Mouse (Mus musculus): ENCODE data around the gene Cldn16.
"Not testable (repeated sequence)": the region's sequence is repeated elsewhere in the genome, so short reads cannot be mapped to it uniquely, and the experiment has no call there.

Cldn16 gene

DNA sequence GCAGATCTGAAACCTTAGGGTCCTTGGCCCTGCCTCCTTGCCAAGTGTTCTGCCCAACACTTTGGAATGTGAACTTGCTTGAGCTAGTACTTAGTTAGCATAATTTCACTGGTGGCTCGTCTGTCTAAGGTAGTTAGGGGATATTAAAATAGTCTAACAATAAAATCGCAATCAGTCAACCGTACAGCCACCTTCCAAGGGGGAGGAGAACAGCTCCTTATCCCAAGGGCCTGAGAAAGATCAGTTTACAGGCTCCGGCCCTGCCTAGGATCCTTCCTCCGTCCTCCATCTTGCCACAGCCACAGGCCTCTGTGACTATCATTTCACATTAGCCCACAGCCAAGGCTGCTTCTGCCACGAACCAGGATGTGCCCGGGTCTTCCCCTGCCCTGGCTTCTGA is at the start of gene Cldn16:
Gene Cldn16 (plus strand): TSS at position 301 of the 400 bp plus-strand sequence.
- no peak for DNase-seq (ENCODE audit: low spot score)

DNA sequence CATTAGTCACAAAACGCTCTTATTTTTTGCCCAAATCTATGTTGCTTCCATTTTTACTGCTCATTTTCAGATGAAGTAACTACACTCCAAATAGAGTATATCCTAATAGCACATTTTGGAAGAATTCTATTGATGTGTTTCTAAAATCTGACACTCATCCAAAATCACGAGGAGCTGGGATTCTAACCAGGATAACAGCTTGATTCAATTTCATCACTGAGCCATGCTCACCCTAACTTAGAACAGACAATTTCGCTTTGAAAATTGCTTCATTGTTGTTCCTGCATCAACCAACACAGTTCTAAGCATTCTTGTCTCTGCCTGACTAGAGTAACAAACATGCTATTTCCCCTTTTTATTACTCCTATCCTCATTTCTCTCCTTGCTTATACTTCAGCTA is 44.3 kb upstream of the Cldn16 start:
- DNase-seq (ENCODE audit: low spot score), result no peak

DNA sequence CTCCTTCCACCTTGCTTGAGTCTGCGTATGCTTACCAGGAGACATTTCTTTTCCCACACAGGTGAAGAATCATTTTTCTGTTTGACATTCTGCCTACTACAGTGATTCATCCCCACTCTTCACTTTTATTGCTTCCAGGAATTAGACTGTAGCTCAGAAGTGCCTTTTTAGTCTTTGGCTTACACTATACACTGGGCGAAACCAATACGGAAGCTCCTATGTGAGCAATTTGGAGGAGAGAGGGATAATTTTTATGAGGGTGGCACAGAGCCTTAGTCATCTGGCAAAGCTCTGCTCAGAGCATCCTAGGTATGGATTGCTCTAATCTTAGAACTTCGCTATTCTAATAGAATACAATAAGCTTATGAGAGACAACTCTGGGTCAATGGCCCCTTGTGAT is 40.9 kb upstream of the Cldn16 start:
- no peak for DNase-seq (ENCODE audit: low spot score)

DNA sequence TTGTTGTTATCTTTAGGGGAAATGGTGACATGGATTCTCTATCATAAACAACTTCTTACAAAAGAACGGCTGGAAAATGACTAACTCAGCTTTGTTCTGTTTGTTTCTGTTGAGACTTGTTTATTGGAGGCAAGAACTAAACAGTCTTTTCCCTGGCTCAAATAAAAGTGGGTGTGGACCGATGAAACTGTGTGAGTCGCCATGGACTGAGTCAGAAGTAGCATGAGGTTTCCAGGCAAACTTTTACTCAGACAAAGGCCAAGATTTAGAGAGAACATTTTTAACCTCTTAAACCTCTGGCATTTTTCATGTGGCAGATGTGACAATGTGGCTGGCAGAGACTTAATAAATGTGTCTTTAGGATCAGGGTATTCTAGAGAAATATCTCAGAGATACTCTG is 32.7 kb upstream of the Cldn16 start:
- DNase-seq (ENCODE audit: low spot score), result no peak

DNA sequence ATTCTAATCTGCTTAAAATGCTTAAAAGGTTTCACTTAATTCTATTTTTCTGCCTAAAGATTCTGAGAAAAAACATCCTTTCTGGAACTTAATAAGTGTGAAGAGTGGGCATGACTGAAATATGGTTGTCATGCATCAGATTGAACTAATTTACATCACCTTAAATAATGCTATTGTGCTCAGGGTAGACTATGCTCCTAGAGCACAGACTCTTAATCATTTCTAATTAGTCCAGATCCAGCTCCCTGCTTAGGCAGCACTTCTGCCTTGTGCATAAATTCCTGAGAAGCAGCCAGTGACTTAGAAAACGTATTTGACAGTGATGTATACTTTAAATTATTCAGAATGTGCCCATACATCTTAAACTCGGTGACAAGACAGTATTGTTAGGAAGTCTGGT is 29.4 kb upstream of the Cldn16 start:
- no peak for DNase-seq (ENCODE audit: low spot score)

DNA sequence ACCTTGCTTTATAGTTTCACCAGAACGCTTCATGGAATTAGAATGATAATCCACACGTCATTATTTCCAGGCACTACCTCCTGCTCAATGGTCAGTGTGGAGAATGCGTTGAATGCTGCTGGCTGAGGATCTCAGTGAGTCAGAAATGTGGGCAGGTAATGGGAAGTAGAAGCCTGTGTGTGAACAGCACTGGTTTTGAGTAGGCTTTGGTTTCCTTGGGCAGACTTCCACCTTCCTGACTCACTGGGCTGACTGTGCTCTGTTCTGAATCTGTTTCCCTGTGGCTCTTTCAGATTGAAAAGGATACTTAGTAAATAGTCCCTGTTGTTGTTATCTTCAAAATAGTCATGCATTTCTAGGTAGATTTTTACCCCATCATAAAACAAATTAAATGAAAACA is 22.9 kb upstream of the Cldn16 start:
- DNase-seq (ENCODE audit: low spot score), result no peak

DNA sequence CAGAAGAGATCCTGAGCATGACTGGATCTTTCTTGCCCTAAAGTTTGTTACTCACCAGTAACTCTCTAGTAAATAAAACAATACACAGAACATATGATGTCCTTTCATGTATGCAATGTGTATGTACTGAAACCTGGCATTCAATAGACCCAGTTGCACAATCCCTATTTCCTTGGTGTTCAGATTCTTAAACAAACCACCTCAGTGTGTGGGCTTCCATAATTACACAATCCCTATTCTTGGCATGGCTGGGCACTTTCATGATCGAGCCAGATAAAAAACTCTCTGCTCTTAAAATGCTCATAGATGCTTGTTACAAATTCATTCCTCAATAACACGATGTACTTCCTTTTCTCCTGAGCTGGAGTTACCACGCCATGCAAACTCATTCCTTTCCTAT is 21.8 kb upstream of the Cldn16 start:
- no peak for DNase-seq (ENCODE audit: low spot score)

DNA sequence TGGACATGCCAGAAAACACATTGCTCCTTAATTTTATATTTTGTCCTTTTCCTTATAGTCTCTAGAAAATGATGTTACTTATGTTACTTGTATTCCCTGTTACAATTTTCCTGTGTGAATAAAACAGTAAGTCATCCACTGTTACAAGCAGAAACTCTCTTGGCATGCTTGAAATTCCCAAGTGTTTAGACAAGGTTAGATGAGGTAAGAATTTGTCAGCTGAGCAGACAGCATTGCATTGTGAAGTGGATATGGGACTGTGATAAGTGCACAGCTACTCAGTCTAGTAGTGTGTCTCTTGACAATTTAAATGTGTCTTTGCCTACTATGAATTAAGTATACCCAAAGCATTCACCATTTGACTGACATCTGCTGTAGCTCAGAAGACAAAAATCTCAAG is 18.1 kb upstream of the Cldn16 start:
- no peak for DNase-seq (ENCODE audit: low spot score)

DNA sequence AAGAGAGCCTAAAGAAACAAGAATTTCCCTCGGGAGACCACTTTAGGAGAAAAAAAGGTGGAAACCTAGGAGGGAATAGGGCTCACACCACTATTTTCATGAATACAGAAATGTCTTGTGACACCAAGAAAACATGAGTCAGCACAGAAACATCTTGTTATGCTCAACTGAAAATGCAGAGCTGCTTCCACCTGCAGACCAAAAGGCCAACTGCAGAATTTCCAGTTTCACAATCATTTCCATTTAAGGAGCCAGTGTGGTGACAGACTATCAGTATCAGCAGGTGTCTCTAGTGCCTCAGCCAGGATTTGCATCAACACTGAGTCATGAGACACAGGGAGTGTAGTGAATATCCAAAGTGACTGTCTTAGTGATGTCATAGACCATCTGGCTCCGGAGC is 15.3 kb upstream of the Cldn16 start:
- DNase-seq (ENCODE audit: low spot score), result no peak

DNA sequence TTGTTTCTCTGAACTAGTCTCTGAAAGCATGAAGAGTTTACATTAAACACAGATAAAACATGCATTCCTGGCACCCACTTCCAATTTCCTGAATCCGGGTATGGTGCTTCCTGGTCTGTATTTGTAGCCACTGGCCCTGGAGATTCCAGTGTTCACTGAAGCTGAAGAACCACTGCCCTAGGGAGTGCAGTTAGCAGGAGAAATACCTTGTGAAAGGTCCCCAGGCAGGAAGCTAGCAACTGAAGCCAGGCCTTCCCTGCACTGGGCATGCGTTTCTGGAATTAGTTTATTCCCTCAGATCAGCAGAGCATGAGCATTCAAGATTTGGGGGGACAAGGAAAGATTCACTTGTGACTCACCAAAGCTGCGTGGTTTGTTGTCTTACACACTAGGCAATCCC is 8.8 kb upstream of the Cldn16 start:
- no peak for DNase-seq (ENCODE audit: low spot score)

DNA sequence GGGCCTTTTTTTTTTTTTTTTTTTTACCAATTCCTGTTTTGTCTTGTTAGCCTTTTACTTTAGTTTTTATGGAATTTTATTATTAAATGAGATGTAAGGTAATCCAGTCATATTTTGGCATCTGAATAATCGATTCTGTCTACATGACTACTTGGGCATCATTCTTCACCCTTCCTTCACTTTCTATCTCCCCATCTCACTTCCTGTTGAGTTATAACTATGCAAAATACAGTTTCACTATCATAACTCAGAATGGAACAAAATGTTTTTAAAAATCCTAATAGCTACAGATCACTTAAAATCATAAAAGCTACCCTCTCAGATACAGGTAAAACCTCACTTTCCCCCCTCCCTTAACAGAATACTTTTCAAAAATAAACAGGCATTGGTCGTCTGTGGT is 6.8 kb upstream of the Cldn16 start:
- DNase-seq (ENCODE audit: low spot score), result no peak

DNA sequence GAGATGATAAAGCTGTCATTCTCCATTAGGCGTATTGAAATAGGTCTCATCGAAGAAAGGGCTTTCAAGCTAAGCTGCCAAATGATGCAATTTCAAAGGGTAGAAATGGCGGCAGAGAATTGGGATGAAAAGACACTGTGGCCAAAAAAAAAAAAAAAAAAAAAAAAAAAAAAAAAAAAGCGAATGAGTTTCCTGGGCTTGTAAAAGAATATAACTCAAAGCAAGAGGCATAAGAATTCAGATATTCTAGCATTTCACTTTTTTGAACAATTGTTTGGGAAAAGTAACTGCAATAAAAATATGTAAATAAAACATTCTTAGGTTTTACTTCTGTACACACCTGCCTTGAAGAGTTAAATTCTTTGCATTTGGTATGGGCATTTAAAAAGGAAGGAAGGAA is 3.6 kb downstream of the Cldn16 start:
- no peak for DNase-seq (ENCODE audit: low spot score)

DNA sequence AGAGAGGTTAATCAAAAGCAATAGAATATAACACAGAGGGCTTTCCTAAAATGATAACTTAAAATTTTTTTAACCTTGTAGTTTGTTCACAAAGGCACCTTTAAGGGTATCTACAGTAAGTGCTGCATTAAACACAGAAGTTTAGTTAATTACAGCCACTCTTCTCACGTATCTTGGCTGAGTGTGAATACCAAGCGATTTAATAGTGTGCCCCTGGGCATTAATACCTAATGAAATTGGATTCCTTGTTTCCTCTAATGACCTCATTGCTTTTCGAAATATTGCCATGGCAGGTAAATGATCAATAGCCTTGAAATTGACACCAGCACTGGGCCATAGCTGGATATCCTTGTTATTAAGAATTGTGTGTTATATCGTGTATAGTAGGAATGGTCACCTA is 8.3 kb downstream of the Cldn16 start:
- no peak for DNase-seq (ENCODE audit: low spot score)

DNA sequence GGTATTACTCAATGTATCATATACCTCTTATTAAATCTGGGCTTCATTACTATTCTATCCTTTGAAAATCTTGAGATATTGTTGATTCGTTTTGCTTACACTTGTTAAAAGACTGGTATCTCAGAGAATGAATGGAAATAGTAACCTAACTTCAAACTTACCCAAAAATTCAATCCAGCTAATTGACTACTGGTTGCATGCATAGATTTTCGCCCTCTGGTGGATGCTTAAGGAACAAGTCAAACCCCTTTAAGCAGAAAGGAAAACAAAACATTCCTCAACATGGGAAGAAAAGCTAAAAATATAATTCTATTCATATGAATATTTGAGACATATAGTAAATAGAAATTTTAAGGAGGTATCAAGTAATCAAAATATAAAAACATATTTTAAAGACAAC is 32.8 kb downstream of the Cldn16 start:
- peak; percentile 47 for DNase-seq (ENCODE audit: low spot score)

DNA sequence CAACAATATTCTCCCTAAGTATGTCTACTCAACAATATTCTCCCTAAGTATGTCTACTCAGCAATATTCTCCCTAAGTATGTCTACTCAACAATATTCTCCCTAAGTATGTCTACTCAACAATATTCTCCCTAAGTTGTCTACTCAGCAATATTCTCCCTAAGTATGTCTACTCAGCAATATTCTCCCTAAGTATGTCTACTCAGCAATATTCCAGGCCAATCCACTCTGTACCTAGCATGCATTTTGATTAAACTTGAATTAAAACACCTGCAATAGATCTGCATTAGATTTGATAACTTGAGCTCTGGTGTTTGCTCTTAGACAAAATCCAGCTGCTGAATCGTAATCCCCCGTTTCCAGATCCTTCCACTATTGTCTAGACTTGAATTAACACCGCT is 36.8 kb downstream of the Cldn16 start:
- DNase-seq (ENCODE audit: low spot score), result not testable (repeated sequence)

DNA sequence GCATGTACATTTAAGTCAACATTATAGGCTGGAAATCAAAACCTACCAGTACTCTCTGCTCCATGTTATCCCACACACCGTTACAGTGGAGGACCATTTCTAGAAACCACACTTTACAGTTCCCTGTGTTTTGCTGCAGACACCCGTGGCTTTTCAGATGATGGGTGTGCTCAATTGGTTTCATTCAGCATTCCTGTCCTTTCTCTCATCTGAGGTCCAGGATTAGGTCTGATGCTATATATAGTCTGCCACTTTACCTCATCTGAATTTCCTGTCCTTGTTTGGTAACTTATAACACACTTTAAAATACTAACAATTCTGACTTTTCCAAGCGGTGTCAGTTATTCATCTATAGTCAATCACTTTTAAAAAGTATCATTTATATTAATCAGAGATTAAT is 37.8 kb downstream of the Cldn16 start:
- no peak for DNase-seq (ENCODE audit: low spot score)

DNA sequence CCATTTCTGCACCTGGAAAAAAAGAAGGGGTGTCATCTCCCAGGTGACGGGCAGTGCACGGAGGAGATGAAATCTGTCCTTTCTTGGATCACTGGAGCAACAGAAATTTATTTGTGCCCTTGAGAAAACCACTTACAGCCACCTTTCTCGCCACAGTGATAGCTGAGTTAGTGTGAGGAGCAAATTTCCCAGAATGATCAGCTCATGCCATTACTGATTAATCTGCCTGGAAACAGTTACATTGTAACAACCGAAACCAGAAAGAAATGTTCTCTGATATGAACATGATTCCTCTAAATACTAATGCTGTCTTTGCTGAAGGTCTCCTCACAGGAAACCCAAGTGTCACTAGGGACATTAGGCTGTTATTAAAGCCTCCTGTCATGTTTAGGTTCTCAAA is 42.0 kb downstream of the Cldn16 start:
- DNase-seq (ENCODE audit: low spot score), result no peak

DNA sequence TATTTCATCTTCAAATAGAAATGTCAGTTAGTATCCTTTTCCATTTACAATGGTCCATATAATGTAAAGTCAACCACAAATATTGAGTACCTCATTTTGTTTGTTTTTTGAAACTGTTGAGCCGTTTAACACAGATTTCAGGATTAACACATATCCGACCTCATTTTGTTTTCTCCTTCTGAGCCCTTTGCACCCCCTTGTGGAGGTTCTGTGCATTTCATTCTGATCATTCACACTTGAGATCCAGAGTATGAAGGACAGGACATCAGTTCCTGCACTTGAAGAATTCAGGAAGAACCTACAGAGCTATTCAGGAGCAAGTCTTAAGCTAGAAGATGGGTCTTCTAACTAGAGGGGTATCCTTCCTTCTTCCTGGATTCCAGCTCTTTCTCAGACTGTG is 56.7 kb downstream of the Cldn16 start:
- DNase-seq (ENCODE audit: low spot score), result peak; percentile 49

DNA sequence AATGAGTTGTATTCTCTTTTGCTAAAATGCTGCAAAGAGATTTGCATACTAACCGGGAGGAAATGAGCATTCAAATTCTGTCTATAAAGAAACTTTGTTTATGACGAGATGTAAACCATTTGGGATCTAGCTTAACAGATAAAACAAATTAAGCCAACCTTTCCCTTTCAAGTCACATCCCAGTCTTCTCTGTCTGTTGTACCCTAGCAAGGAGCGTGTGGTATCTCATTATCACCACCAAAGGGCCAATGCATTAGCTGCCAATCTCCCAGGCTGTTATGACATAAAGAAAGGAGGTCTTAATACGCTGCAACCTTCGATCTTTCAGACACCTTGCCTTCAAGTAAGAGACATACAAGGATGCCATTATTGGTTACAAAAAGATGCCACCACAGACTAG is 62.9 kb downstream of the Cldn16 start:
- no peak for DNase-seq (ENCODE audit: low spot score)

DNA sequence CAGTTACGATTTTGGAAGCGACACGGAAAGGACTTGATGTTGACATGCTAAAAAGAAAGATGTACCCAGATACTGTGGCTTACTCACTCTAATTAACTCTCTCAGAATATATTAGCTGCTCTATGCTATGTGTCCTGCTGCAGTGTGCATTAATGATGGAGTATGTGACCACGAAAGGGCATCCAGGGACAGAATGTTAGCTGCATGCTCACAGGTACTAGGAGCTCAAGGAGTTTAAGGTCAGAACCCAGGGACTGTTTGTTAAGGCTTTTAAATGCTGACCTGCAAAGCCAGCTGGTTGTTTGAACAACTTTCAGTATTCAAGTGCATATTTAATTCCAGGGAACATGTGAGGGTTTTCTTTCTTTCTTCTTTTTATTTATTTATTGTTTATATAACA is 63.7 kb downstream of the Cldn16 start, which contains the start of gene Tmem207:
Gene Tmem207 (minus strand): TSS at position 101 of the 400 bp plus-strand sequence.
- DNase-seq (ENCODE audit: low spot score), result no peak

DNA sequence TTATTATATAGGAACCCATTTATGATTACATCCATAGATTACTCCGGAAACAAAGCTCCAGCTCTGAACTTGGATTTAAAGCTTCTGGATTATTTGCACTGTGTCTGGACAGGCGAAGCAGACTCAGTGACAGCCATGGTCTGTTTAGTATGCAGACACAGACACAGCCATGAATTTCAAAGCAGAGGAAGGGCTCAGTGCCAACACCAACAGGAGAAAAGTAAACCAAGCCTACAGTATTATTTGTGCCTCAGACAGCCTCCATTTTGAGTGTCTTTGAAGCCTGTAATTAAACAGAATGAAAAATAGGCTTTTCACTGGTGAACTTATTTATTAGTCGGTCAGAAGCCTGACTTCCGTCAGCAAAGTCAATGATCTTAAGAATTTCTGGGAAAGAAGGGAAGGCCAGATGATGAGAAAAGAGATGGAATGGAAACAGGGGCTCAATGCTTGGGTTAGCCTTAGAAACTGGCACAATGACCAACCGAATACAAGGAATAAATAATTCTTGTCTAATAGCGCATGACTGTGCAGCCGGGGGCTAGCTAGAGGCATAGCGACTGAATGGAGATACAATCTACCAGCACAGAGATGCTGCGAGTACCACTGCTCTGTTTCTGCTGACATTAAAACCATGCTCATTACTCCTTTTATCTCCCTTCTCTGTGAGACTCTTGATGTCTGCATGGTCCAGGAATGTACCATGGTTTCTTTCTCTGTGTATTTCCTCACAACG is 65.2 kb downstream of the Cldn16 start:
- no peak for DNase-seq (ENCODE audit: low spot score)

DNA sequence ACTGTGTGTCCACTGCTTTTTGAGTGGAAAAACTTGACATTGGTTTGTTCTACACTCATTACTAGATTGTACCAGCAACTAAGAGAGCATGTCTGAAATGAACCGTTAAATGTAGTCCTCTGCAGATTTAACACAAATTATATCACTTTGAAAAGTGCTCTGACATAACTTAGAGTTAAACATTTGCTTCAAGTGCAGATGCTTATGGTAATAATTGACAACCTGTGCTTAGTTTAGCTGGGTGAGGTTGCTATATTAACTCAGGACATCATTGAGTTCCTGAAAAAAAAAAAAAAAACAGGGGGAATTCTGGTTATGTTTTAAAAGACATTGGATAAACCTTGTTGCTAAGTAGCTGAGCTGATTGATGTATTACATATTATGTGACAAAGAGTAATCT is 67.5 kb downstream of the Cldn16 start:
- DNase-seq (ENCODE audit: low spot score), result no peak

DNA sequence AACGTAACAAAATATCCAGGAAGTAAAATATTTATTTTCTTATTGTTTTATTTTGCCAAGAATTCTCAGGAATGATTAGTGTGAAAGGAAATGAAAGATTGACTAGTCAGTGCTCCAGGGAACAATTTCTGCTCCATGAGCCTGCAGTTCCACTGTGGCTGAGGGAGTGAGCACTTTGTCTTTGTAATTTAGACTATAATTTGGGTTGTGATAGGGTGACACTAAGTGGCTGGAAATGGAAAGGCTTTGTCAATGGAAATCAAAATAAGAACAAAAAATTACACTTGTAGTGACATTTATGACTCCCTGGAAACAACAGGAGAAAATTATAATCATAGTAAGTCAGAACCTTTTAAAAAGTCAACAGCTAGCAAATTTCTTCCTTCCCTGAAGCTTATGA is 69.4 kb downstream of the Cldn16 start:
- no peak for DNase-seq (ENCODE audit: low spot score)
